Mouse (Mus musculus): ENCODE measurements around the gene Twf2. TPM values are rescaled to one million over a fixed set of nuclear protein-coding genes. Genes with fewer than 3 reads are reported as not detected.

Gene Twf2
- polyA plus RNA-seq (2017; shearing (Covaris generic)), result 317 TPM

GRCm38 (mm10) chr9:106202819-106203636 is at the start of gene Twf2:
TSS of gene Twf2 (plus strand) at chr9:106203108.

GRCm38 (mm10) chr9:106158037-106158491 is 44.8 kb upstream of the Twf2 start, which contains the start of gene Glyctk:
TSS of gene Glyctk (minus strand) at chr9:106158138.

GRCm38 (mm10) chr9:106170556-106171345 is 32.2 kb upstream of the Twf2 start, which contains the start of gene Wdr82:
TSS of gene Wdr82 (plus strand) at chr9:106170928.

GRCm38 (mm10) chr9:106199535-106200272 is 3.2 kb upstream of the Twf2 start, which contains the start of gene Ppm1m:
TSS of gene Ppm1m (minus strand) at chr9:106199746.

GRCm38 (mm10) chr9:106222261-106222851 is 19.4 kb downstream of the Twf2 start, which contains the start of gene Tlr9:
TSS of gene Tlr9 (plus strand) at chr9:106222598.

Other genes starting within 250 kb of the Twf2 start
- gene Col6a5, start 242.5 kb upstream of the Twf2 start, polyA plus RNA-seq (2017; shearing (Covaris generic)), result 0.02 TPM
- 0.34 TPM for gene Col6a4, start 106.3 kb upstream of the Twf2 start, polyA plus RNA-seq (2017; shearing (Covaris generic))
- gene Glyctk, start 45.0 kb upstream of the Twf2 start, polyA plus RNA-seq (2017; shearing (Covaris generic)), result 8.1 TPM
- gene Wdr82, start 32.2 kb upstream of the Twf2 start, polyA plus RNA-seq (2017; shearing (Covaris generic)), result 118 TPM
- 114 TPM for gene Ppm1m, start 3.4 kb upstream of the Twf2 start, polyA plus RNA-seq (2017; shearing (Covaris generic))
- not detected for gene Tlr9, start 19.5 kb downstream of the Twf2 start, polyA plus RNA-seq (2017; shearing (Covaris generic))
- gene Alas1, start 45.5 kb downstream of the Twf2 start, polyA plus RNA-seq (2017; shearing (Covaris generic)), result 48.2 TPM
- gene Poc1a, start 78.0 kb downstream of the Twf2 start, polyA plus RNA-seq (2017; shearing (Covaris generic)), result 4.1 TPM
- 64.0 TPM for gene Dusp7, start 165.5 kb downstream of the Twf2 start, polyA plus RNA-seq (2017; shearing (Covaris generic))
- gene Rpl29, start 226.3 kb downstream of the Twf2 start, polyA plus RNA-seq (2017; shearing (Covaris generic)), result 577 TPM
- 19.6 TPM for gene Acy1, start 235.2 kb downstream of the Twf2 start, polyA plus RNA-seq (2017; shearing (Covaris generic))
- 8.6 TPM for gene Abhd14b, start 244.4 kb downstream of the Twf2 start, polyA plus RNA-seq (2017; shearing (Covaris generic))
- gene Abhd14a, start 244.6 kb downstream of the Twf2 start, polyA plus RNA-seq (2017; shearing (Covaris generic)), result 13.0 TPM

All from CD4-positive, CD25-positive, alpha-beta regulatory T cell (primary cell).